Mouse (Mus musculus): ENCODE results near the gene Ppp1r37. TPM values are rescaled to one million over a fixed set of nuclear protein-coding genes. Genes with fewer than 3 reads are reported as not detected.

Gene Ppp1r37
- total RNA-seq, 2 experiments from 2014 or later: 82.0 to 83.6 TPM

- DNase-seq (ENCODE audit: low spot score in 2 of 2): peak; percentile 77 to 83
Observed at GRCm38 (mm10) chr7:19572926-19573775, 10.3 kb upstream of the Ppp1r37 start.

- no peak for DNase-seq (ENCODE audit: low spot score in 2 of 2)
Observed at GRCm38 (mm10) chr7:19569647-19570046, 6.8 kb upstream of the Ppp1r37 start.

- no peak for DNase-seq (ENCODE audit: low spot score in 2 of 2)
Observed at GRCm38 (mm10) chr7:19567426-19567825, 4.5 kb upstream of the Ppp1r37 start.

DNA sequence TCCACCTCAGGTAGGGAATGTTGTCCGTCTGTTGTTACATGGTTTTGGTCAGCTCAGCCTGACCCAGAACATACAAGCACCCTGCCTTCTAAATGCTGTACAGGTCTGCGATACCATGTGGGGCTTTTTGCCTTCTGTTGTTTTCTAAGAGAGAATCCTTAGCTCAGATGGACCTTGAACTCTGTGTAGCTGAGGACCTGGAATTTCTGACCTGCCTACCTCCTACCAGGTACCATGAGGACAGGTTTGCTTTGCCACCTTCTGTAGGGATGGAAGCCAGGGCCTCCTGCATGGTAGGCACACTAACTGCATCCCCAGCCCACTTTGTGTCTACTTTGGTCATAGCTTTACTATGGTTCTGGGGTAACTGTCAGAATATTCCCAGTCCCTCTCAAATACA lies 2.9 kb upstream of the Ppp1r37 start:
- DNase-seq (ENCODE audit: low spot score in 2 of 2): no peak

DNA sequence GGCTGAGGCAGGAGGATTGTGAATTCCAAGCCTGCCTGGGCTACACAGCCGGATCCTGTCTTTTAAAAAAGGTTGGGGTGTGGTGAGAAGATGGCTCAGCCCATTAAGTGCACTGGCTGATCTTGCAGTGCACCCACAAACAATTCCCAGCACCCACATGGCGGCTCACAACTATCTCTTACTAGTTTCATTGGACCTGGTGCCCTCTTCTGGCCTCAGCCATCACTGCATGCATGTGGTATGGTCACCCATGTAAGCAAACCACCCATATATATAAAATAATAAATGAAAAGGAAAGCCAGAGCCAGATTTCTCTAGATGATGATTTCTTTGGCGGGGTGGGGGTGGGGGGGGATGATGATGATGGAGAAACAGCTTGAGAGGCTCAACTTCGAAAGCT lies 1.6 kb upstream of the Ppp1r37 start:
- DNase-seq (ENCODE audit: low spot score in 2 of 2): no peak

DNA sequence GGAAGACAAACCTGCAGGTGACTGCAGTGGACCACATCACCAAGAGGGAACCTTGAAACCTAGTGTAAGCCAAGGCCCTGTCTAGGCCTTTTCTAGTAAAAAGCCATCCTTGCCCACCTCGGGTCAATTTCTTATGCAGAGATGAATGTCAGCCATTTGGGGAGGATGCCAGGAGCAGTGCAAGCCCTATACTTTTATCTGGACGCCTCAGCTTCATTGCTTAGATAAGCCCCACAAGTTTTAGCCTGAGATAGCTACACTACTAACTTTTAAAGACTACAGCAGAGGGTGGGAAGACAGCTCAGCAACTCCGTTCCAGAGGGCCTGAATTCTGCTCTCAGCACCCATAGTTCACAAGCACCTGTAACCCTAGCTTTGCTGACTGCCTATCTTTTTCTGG lies 1.0 kb upstream of the Ppp1r37 start:
- DNase-seq (ENCODE audit: low spot score in 2 of 2): no peak

- DNase-seq (ENCODE audit: low spot score in 2 of 2): peak; percentile 89 to 92
Observed at GRCm38 (mm10) chr7:19561765-19562642, 872 bp downstream of the Ppp1r37 start.

DNA sequence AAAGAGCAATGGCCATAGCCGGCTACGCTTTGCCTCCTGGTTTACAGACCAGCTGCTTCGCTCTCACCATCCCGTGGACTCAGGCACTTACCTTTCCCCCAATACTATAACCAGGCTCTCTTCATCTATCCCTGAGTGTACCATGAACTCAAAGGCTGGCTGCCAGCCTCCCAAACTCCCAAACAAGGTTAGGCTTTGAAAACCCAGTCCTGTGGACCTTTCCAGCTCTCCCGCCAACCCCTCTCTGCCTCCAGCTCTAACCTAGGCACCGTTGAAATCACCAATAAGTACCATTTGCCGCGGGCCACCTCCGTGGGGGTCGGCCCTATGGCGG lies 1.5 kb downstream of the Ppp1r37 start:
- DNase-seq (ENCODE audit: low spot score in 2 of 2): no peak

DNA sequence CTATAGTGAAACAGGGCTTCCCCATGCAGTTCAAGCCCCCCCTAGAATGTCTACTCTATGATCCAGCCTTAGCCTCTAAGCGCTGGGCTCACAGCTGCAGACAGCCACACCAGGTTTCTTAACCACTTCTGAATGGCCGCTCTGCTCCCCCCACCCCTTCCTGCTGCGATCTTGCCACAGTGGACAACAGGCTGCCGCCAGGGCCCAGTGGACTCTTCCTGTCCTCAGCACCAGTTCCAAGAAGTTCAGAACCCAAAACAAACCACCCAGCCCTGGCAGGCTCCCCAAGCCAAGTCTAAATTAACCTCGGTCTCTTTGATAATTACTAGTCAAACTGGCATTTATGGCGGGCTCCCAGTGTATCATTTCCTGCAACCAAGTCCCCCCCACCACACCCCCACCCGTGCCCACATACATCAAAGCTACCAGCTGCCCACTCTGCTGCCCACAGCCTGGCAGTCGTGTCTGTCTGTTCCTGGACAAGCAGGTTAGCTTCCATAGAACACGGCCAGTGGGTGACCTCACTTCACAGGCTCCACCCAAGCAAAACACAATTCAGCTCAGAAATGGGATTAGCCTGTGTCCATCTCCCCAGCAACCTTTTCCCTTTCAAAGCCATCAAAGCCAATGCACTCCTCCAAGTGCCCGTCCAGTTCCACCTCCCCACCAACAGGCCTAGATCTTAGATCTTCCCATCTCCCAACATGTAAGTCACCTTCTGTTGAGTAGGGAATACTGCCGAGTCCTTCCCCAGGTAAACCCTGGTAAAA lies 2.2 kb downstream of the Ppp1r37 start:
- DNase-seq (ENCODE audit: low spot score in 2 of 2): peak in 1 of 2 experiments; percentile 14

DNA sequence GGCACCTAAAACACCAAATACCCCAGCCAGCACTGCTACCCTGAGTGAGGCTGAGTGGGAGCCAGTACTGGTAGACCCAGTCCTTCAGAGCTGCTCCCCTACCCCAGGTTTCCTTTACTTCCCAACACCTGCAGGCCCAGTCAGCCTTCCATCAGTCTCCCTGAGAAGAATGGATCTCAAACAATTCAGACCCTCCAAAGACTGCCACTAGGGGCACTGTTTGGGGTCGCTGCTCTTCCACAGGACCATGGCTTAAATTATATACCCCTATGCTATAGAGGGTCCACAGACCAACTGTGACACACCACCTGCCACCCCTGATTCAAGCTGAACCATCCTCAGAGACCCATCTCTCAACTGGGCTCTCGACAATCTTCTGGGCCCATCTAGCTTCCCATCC lies 3.9 kb downstream of the Ppp1r37 start:
- DNase-seq (ENCODE audit: low spot score in 2 of 2): no peak

DNA sequence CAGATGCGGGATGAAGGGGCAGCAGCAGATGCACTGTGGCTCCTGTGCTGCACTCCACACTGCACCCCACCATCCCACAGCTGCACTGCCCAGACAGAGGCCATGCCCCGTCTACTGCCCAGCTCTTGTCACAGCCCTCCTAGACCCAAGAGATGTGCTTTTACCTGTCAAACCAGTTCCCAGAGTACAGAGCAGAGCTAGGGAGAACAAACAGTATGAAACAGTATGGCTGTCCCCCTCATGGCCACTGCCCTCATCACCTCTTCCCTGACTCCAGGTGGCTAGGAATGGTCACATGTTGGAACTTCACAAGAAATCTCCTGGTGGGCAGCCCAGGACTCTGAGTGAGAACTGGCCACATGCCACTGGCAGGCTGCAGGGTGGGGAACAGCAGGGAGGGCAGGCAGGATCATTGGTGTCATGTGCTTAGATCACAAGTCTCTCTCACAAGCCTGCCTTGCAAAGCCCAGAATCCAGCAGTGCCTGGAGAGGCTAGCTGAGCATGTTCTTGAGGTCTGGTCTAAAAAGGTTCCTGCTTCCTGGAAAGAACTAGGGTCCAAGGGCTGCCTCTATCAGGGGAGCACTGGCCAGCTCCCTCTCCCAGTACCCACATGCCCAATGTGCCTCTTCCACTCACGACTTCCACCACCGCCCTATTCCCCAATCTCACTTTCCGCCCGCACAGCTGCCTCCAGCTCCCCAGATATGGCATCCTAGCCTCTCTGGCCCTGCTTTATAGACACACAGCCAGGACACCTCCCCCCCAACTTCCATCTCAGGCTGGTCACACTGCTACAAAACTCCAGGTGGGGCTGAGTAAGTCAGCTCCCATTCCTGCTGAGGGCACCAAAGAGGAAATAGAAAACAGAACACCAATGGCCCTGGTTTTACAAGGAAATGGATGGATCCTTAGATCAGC lies 4.6 kb downstream of the Ppp1r37 start:
- DNase-seq (ENCODE audit: low spot score in 2 of 2): no peak

DNA sequence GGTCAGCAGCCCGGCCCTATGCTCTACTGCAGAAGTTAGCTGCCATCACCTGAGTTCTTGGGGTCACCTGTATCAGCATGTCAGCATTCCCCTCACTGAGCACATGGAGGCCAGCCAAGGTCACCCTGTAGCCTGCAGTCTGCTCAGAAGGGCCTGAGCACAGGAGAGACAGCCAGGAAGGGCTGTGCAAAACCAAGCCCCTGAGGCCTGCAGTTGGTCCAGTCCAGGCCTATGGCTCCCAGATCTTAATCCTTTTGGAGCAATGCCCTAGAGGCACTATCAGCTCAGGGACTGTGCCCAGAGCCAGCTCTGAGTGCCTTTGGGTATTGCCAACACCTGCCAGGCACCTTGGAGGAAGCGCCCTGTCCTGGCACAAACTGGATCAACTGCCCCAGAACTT lies 5.8 kb downstream of the Ppp1r37 start:
- DNase-seq (ENCODE audit: low spot score in 2 of 2): no peak

GRCm38 (mm10) chr7:19554168-19554567 lies 8.7 kb downstream of the Ppp1r37 start:
- no peak for DNase-seq (ENCODE audit: low spot score in 2 of 2)

GRCm38 (mm10) chr7:19552443-19552842 lies 10.4 kb downstream of the Ppp1r37 start:
- no peak for DNase-seq (ENCODE audit: low spot score in 2 of 2)

DNA sequence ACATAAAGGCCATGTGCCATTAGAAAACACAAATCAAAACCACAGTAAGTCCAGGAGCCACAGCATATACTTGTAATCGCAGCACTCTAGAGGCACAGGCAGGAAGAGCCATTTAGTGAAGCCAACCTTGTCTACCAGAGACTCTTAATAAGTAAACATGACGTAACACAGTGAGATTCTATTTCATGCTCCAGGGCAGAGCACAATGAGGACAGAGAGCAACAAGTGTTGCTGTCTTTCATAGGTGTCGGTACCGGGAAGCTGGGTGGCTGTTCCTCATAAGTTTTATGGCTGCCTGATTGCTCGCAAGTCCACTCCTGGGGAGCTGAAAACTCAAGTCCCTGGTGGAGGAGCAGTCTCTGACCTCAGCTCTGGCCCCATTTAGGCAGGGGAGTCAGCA lies 11.2 kb downstream of the Ppp1r37 start:
- DNase-seq (ENCODE audit: low spot score in 2 of 2): no peak

GRCm38 (mm10) chr7:19549394-19549793 lies 13.5 kb downstream of the Ppp1r37 start:
- DNase-seq (ENCODE audit: low spot score in 2 of 2): no peak

DNA sequence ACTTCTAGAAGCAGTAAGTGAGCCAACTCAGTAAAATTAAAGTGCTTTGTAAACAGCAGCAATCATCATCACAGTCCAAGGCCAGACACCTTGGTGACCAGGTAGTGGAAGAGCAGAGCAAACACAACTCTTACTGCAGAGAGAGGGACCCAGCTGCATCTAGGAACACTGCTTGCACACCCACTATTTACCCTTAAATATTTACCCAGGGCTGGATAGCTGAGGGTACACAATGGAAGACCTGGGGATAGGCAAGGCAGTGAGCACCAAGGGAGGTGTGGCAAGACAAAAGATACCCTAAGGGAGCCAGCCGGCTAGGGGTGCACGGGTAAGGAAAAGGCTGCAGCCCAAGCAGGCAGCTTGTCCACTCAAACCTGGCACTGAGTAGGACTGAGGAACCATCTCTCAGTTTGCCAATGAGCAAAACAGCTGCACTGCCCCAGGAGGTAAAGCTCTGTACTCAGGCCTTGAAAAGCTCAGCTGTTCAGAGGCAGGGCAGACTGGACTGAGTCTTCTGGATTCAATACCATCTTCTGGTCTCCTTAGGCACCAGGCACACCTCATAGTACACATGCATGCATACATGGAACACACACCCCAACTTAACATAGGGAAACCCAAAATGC lies 15.4 kb downstream of the Ppp1r37 start:
- DNase-seq (ENCODE audit: low spot score in 2 of 2): no peak

- DNase-seq (ENCODE audit: low spot score in 2 of 2): no peak
Observed at GRCm38 (mm10) chr7:19546007-19546406, 16.9 kb downstream of the Ppp1r37 start.

DNA sequence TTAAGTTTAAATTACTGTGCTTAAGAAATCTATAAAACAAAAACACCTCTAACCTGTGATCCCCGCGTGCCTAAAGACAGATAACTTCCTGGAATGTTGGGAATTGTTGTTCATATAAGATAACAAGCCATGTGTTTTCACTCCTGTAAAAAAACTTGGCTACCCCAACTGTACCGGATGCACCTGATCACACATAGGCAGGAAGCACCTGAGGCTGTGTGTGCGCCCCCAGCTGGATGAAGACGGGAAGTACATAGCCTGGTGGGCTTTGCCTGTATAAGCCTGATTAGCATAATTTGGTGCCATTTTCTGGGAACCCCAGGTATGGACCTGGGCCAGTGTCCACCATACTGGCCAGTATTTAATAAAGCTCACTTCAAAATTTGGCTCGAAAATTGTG lies 19.3 kb downstream of the Ppp1r37 start:
- DNase-seq (ENCODE audit: low spot score in 2 of 2): no peak

DNA sequence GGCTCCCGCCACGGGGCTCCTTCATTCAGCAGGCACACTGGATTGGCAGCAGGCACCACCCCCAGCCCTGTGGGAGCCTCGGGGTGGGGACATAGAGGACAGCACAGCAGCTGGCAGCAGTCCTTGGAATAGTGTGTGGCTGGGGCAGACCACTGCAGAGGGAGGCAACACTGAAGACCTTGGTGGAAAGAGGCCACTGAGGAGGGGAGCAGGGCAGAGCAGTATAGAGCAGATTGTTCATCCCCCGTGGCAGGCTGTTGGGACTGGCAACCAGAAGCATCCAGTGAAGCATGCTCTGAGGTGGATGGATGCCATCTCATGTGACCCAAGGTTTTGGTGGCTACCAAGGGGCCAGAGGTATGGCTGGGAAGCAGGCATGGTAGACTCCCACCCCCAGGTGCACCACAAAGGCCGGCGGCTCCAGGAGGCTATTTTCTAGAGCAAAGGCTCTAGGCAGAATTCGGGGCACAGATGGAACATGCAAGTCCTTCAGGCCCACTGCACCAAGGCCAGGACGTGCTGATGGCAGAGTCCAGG lies 20.7 kb downstream of the Ppp1r37 start:
- DNase-seq (ENCODE audit: low spot score in 2 of 2): peak; percentile 51 to 55
